Mouse (Mus musculus) spleen, postnatal 10 days (tissue): ENCODE results near the gene Ptges.

Source experiments
- DNase-seq, 2 experiments: peaks; one replicate each; pipeline ENCODE4 v3.0.0; 2021 to 2022; ENCODE audit warnings: low spot score in 2 of 2

The Ptges gene

DNA sequence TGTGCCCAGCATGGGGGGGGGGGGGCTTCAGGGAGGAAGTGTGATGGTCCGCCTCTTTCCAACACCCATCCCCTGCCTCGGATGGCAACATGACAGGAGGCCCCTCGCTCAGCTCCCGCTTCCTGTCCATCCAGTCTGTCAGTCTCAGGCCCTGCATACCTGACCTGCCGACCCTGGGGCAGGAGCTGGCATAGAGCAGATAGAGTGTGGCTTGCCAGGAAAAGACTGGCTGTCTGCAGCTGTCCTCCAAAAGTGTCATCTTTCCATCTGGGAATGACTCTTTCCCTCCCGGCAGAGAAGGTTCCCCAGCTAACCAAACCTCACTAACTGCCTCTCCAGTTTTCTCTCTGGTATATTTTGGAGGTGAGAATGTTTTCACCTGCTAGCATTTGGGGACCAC is 79.1 kb downstream of the Ptges start:
- no peak for DNase-seq

DNA sequence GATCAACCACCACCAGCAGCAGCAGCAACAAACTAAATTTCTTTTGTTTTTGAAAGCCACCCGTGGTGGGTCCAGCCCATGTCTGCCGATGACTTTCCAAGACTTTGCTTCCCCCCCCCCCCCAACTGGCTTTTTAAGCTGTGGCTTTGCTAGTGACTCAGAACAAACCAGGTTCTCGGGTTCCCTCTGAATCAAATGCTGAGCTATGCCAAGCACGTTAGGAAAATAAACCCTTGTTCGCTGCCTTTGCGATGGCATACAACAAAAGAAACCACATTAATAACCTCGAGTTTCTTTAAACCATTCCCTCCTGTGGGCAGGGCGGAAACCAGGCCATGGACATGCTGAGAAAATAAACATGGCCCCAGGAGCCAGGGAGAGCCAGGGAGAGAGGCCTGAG is 81.5 kb downstream of the Ptges start:
- DNase-seq: no peak

DNA sequence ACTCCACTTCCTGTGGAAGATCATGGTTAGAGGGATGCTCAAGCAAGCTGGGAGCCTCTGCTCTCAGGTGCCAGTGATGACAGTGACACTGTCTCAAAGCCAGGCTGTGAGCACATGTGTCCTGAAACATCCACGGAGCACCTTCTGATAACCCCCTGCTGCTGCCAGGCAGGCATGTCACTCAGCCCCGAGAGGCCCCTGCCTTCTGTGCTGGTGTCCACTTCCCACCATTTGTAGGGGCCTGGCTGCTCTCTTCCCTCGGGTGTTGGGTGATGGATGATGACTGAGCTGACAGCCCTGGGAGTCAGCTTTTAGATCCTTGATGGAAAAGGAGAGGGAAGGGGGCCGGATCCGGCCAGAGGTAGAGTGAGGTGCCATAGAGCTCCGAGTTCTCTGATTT is 82.9 kb downstream of the Ptges start:
- no peak for DNase-seq

DNA sequence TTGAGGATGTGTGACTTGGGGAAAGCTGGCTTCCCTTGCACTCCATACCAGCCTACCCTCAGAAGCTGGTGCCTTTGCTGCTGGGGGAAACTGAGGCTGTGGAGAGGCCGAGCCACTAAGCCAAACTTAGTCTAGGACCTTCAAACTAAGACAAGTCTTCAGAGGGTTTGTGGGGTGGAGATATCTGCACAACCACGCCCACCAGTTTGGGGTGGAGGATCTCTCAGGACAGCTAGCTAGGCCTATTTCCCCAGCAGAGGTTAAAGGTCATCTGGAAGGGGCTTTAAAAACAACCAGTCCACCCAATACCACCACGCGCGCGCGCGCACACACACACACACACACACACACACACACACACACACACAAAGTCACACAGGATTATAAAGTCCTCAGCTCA is 83.4 kb downstream of the Ptges start:
- DNase-seq: no peak

DNA sequence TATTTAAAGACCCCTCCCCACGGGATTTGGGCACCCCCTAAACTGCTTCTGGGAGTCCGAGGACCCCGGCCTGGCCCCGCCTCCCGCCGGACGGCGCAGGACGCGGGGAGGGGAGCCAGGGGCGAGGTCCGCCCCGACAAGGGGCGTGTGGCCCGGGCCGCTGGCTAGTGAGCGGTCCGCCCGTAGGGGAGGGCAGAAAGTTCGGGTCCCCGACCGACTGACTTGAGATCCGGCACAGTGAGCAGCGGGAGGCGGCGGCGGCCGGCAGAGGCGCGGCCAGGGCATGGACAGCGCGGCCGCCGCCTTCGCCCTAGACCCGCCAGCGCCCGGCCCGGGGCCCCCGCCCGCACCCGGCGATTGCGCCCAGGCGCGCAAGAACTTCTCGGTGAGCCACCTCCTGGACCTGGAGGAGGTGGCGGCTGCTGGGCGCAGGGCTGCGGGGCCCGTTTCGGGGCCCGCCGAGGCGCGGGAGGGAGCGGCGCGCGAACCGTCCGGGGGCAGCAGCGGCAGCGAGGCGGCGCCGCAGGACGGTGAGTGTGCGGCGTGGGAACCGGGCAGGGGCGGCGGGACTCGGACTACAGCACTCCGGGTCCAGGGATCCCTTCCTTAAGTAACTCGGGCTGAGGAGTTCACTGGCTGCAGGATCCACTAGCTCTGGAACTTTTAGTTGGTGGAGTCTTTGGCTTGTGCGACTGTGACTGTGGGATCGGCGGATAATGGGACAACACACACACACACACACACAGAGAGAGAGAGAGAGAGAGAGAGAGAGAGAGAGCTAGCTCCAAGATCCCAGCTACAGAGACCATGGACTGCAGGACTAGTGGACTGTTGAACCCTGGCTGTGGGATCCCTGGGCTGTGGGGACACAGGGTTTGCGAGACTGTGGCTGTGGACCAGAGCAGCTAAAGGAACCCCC is 84.3 kb downstream of the Ptges start:
- DNase-seq: no peak

DNA sequence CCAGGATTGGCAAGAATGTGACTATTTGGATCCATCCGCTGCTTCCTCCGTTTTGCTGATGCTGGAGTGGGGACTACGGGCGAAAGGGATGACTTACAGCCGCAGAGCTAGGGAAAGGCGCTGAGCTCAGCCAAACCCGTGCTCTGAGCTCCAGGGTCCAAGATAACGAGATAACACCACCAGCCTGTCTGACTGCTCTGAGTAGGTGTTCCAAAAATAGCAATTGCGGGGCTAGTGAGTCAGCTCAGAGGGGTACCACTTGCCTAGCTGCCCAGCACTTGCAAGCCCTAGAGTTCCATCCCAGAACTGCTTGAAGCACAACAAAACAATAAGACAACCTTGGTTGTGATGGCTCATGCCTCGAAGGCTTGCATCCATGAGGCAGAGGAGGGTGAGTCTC is 87.0 kb downstream of the Ptges start:
- DNase-seq: no peak
